Mouse (Mus musculus) liver, adult (tissue): ENCODE measurements around the gene Lat.

Experiments
- GATA4 ChIP-seq: IDR thresholded peaks from 2 replicates; pipeline ENCODE4 v1.6.1; 2014; ENCODE audit warnings: mild to moderate bottlenecking, low read length; ENCODE audit not compliant: insufficient replicate concordance

Lat gene

GRCm38 (mm10) chr7:126348293-126348692, 21.1 kb downstream of the Lat start:
- TF ChIP-seq GATA4: no peak

DNA sequence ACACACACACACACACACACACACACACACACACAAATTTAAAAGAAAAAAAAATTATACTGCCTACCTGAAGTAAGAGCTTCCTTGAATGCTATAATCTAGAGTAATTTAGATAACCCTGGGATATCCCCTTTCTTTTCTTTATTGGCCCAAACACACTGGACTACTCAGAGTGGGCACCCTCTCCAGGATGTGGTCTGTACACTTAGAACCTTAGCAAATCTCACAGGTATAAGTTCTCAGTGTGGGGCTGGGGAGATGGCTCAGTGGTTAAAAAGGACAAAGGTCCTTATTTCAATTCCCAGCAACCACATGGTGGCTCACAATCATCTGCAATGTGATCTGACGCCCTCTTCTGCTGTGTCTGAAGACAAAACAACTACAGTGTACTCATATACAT, 22.3 kb downstream of the Lat start:
- no peak for TF ChIP-seq GATA4

DNA sequence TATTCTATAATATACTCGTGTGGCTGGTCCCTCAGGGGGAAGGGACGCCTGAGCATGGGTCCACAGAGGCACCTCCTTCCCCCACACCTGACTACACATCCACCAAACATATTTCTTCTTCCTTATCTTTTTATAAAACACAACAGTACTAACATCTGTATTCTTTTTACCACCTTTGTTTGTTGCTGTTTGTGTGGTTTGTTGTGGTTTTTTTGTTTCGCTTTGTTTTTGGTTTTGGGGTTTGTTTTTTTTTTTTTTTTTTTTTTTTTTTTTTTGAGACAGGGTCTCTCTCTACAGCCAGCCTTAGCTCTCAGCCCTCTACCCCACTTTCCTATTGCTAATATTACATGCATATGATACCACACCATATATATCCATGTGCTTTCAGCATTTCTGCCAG, 23.4 kb downstream of the Lat start:
- no peak for TF ChIP-seq GATA4

DNA sequence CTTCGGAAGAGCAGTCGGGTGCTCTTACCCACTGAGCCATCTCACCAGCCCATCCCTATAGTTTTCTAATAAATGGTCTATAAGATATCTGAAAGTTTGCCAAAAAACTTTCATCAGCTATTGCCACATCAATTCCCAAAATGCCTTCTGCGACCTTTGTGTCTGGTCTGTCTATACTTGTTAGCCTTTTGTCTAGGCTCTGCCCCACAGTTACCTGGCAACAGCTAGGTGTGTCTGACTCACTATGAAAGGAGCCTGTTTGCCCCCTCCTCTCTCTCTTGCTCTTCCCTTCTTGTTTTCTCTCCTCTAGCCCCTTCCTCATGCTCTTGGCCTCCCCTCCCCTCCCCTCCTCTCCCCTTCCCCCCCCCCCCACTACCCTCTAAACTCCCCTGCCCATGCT, 23.8 kb downstream of the Lat start:
- TF ChIP-seq GATA4: no peak

GRCm38 (mm10) chr7:126340896-126341295, 28.5 kb downstream of the Lat start:
- no peak for TF ChIP-seq GATA4

- no peak for TF ChIP-seq GATA4
These were observed 29.2 kb downstream of the Lat start for GRCm38 (mm10) chr7:126340206-126340618.

DNA sequence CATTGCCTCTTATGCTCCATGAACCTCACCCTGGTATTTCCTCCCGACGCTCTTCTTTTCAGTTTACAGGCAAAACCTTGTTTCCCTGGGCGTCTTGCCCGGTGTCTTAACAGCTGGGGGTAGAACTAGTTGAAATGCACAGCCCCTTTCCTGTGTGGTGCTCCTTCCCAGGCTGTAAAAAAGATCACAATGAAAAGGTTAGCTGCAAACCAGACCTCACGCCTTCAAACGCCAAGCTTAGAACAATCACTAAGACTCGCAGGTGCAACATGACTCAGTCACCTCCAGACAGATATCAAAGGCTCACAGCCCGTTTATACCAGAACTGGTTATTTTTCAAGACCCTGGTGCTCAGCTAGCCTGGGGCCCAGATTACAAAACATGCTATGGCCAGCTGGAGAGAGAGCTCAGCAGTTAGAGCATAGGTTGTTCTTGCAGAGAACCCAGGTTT, 29.8 kb downstream of the Lat start:
- TF ChIP-seq GATA4: no peak

DNA sequence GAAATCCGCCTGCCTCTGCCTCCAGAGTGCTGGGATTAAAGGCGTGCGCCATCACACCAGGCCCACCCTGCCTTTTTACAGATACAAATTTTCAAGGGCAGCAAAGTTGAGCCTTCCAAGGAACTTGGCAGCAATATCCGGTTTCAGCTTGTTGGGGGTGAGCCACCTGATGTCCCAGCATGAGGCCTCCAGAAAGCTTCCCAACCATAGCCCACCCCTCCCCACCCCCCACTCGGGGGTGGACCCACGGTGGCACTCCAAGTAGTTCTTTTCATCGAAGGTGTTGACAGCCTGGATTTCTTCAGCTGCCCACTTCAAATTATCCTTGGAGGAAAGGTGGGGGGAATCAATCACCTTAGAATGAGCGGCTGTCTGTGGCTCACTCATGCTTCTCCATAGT, 30.5 kb downstream of the Lat start:
- TF ChIP-seq GATA4: no peak

GRCm38 (mm10) chr7:126335556-126335955, 33.8 kb downstream of the Lat start:
- TF ChIP-seq GATA4: no peak

DNA sequence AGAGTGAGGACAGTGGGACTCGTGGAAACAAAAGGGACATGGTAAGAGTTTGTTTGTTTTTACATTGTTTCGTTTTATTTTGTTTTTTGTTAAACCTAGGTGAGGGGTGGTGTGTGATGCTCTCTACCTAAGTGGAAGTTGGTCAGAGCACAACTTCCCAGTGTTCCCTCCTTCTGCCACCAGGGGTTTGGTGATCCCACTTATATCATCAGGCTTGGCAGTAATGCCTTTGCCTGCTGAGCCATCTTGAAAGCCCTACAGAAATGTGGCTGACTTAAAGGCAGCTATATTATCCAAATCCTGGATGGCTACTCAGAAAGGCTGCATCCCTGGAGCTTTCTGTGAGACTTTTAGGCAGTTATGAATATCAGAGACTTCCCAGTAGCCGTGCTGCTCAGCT, 36.7 kb downstream of the Lat start:
- TF ChIP-seq GATA4: no peak

DNA sequence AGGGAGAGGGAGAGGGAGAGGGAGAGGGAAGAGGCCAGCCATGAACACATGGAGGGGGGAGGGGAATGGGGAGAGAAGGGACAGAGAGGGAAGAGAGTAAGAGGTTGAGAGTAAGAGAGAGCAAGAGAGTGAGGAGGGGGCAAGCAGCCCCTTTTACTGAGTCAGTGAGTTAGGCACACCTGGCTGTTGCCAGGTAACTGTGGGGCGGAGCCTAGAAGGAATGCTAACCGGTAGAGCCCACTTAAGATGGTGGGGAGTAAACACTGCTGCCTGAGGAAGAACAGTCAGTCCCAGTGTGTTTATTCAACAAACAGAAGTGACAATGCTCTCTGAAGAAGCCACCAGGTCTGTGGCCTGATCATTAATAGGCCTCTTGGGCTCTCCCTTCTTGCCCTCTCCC, 38.7 kb downstream of the Lat start:
- no peak for TF ChIP-seq GATA4

GRCm38 (mm10) chr7:126329907-126330645, 39.3 kb downstream of the Lat start:
- no peak for TF ChIP-seq GATA4

GRCm38 (mm10) chr7:126324791-126325190, 44.6 kb downstream of the Lat start:
- no peak for TF ChIP-seq GATA4

- no peak for TF ChIP-seq GATA4
These were observed 45.6 kb downstream of the Lat start for GRCm38 (mm10) chr7:126323729-126324128.

DNA sequence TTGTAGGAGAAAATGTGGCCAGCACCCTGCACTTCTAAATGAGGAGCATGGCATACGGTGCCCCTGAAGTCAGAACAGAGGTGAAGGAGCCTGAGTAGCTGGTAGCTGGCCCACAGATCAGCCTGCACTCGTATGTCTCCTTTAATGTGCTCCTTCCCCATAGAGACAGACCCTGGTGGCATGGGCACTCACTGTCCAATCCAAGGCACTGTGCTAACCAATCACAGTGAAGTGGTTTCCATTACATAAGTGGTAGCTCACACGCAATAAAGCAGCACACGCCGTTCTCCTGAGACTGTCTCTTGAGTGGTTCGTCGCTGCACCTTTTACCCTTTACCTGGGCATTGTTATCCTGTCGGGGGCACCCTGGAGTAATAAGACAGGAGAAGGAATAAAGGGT, 55.1 kb downstream of the Lat start:
- TF ChIP-seq GATA4: no peak
